Mouse (Mus musculus) limb, embryonic 13.5 days (tissue): ENCODE measurements around the gene Zfp382. TPM values are rescaled to one million over a fixed set of nuclear protein-coding genes. Genes with fewer than 3 reads are reported as not detected.
"Not testable (repeated sequence)": the region's sequence is repeated elsewhere in the genome, so short reads cannot be mapped to it uniquely, and the experiment has no call there.

Source experiments
- ATAC-seq: fragments of 200-750 bp; cut with Nextera tagmentation; 2 replicates; pipeline ENCODE4 v1.8.0; 2017; ENCODE audit warnings: low read depth, moderate number of reproducible peaks, moderate TSS enrichment; ENCODE audit not compliant: low FRiP score
- H3K27ac ChIP-seq: fragments of 300-500 bp; sonication (generic); 2 replicates; pipeline ENCODE4 v1.5.1; 2015; ENCODE audit warnings: inconsistent platforms, mild to moderate bottlenecking, moderate library complexity
- H3K27me3 ChIP-seq: fragments of 300-500 bp; sonication (generic); 2 replicates; pipeline ENCODE4 v1.6.1; 2015; ENCODE audit warnings: mild to moderate bottlenecking, inconsistent platforms
- H3K36me3 ChIP-seq: fragments of 300-500 bp; sonication (generic); 2 replicates; pipeline ENCODE4 v1.6.1; 2015; ENCODE audit warnings: inconsistent platforms, mild to moderate bottlenecking, moderate library complexity
- H3K4me1 ChIP-seq: fragments of 300-500 bp; sonication (generic); 2 replicates; pipeline ENCODE4 v1.6.1; 2015; ENCODE audit warnings: inconsistent platforms
- H3K4me2 ChIP-seq: fragments of 300-500 bp; sonication (generic); replicated peaks from 2 replicates; pipeline ENCODE4 v1.6.1; 2015; ENCODE audit warnings: inconsistent platforms, mild to moderate bottlenecking, moderate library complexity
- H3K4me3 ChIP-seq: fragments of 300-500 bp; sonication (generic); 2 replicates; pipeline ENCODE4 v1.5.1; 2015; ENCODE audit warnings: moderate library complexity, mild to moderate bottlenecking, inconsistent platforms
- H3K9ac ChIP-seq: fragments of 300-500 bp; sonication (generic); 2 replicates; pipeline ENCODE4 v1.6.1; 2015; ENCODE audit warnings: mild to moderate bottlenecking, inconsistent platforms
- H3K9me3 ChIP-seq: fragments of 300-500 bp; sonication (generic); 2 replicates; pipeline ENCODE4 v1.6.1; 2016; ENCODE audit warnings: inconsistent platforms
- WGBS: fragments of 180-500 bp; shearing (Covaris S2); methylation state at CpG from one replicate; pipeline ENCODE4 v1.1.7; 2015; 5-methylcytosine and 5-hydroxymethylcytosine counted together
- polyA plus RNA-seq: library from polyadenylated mRNA; unstranded; fragments of >200 nt; fragmentation: Nextera tagmentation; extraction: Ambion mirVana; gene quantifications from 2 replicates; pipeline ENCODE4 v1.2.1, GENCODE M21; 2015

Zfp382 gene
- polyA plus RNA-seq, 1 experiment from 2014 or later: 14.6 TPM

GRCm38 (mm10) chr7:30155507-30155906, 33.8 kb downstream of the Zfp382 start:
- Histone ChIP-seq H3K4me1 (no peaks in the 10 kb centered on the region), H3K4me2 (no peak overlapping the region), H3K36me3 (peaks cover 90% of the 10 kb centered on the region), H3K4me3 (no peak overlapping the region), H3K27ac (no peak overlapping the region), H3K27me3 (no peaks in the 10 kb centered on the region), H3K9me3 (peaks cover 82% of the 10 kb centered on the region), H3K9ac (no peak overlapping the region)
- ATAC-seq: no peak
- 96% methylated on average over 3 of the region's 3 CpGs for WGBS

GRCm38 (mm10) chr7:30163113-30163512, 41.4 kb downstream of the Zfp382 start:
- 98% methylated on average over 5 of the region's 5 CpGs for WGBS
- H3K9ac ChIP-seq: no peak overlapping the region
- no peak overlapping the region for H3K4me2 ChIP-seq
- no peak for ATAC-seq
- no peaks in the 10 kb centered on the region for H3K27me3 ChIP-seq
- H3K4me1 ChIP-seq: peaks cover 3% of the 10 kb centered on the region; the same call in 1 of the 2 replicates
- H3K4me3 ChIP-seq: no peak overlapping the region
- peaks cover 89% of the 10 kb centered on the region for H3K9me3 ChIP-seq
- peaks cover 96% of the 10 kb centered on the region for H3K36me3 ChIP-seq
- H3K27ac ChIP-seq: no peak overlapping the region

GRCm38 (mm10) chr7:30164745-30165144, 43.0 kb downstream of the Zfp382 start:
- no peak for ATAC-seq
- WGBS: 97% methylated on average over 2 of the region's 2 CpGs
- H3K4me3 ChIP-seq: no peak overlapping the region
- H3K4me2 ChIP-seq: no peak overlapping the region
- no peak overlapping the region for H3K9ac ChIP-seq
- peaks cover 73% of the 10 kb centered on the region for H3K9me3 ChIP-seq
- peaks cover 79% of the 10 kb centered on the region for H3K36me3 ChIP-seq
- H3K27ac ChIP-seq: no peak overlapping the region
- peaks cover 6% of the 10 kb centered on the region; the same call in 1 of the 2 replicates for H3K4me1 ChIP-seq
- no peaks in the 10 kb centered on the region for H3K27me3 ChIP-seq

- Histone ChIP-seq H3K4me1 (peaks cover 15% of the 10 kb centered on the region), H3K36me3 (peaks cover 45% of the 10 kb centered on the region), H3K4me3 (peak overlapping the region; percentile 71), H3K27me3 (no peaks in the 10 kb centered on the region), H3K9me3 (peaks cover 34% of the 10 kb centered on the region), H3K27ac (peak overlapping the region; percentile 91), H3K4me2 (peak overlapping the region; percentile 65), H3K9ac (peak overlapping the region; percentile 88)
- peak; percentile 39; the same call in 1 of the 2 replicates for ATAC-seq
- 1% methylated on average over 21 of the region's 21 CpGs for WGBS
These were observed 47.3 kb downstream of the Zfp382 start for GRCm38 (mm10) chr7:30168914-30169582.

- Histone ChIP-seq H3K4me1 (peaks cover 15% of the 10 kb centered on the region), H3K9me3 (peaks cover 28% of the 10 kb centered on the region), H3K9ac (peak within 1 kb of the TSS; percentile 88), H3K4me3 (peak within 1 kb of the TSS; percentile 71), H3K27me3 (no peaks in the 10 kb centered on the region), H3K27ac (peak within 1 kb of the TSS; percentile 91), H3K36me3 (peaks cover 40% of the 10 kb centered on the region), H3K4me2 (peak within 1 kb of the TSS; percentile 76)
- WGBS: 0% methylated on average over 36 of the region's 36 CpGs
- peak; percentile 98 for ATAC-seq
These were observed 48.0 kb downstream of the Zfp382 start, which contains the start of gene Zfp146 for GRCm38 (mm10) chr7:30169583-30170282. Gene Zfp146 (minus strand): TSS chr7:30169750.

GRCm38 (mm10) chr7:30170283-30170951, 48.7 kb downstream of the Zfp382 start:
- Histone ChIP-seq H3K27ac (peak overlapping the region; percentile 91; the same call in 1 of the 2 replicates), H3K4me2 (peak overlapping the region; percentile 76), H3K27me3 (no peaks in the 10 kb centered on the region), H3K4me1 (peaks cover 15% of the 10 kb centered on the region), H3K4me3 (peak overlapping the region; percentile 71), H3K9ac (peak overlapping the region; percentile 88), H3K9me3 (peaks cover 21% of the 10 kb centered on the region), H3K36me3 (peaks cover 33% of the 10 kb centered on the region)
- WGBS: 24% methylated on average over 11 of the region's 11 CpGs
- ATAC-seq: peak; percentile 9; the same call in 1 of the 2 replicates

- H3K36me3 ChIP-seq: peaks cover 39% of the 10 kb centered on the region
- H3K9ac ChIP-seq: no peak overlapping the region
- ATAC-seq: no peak
- no peak overlapping the region for H3K4me3 ChIP-seq
- WGBS: 82% methylated on average over 12 of the region's 12 CpGs
- no peaks in the 10 kb centered on the region for H3K9me3 ChIP-seq
- no peaks in the 10 kb centered on the region for H3K4me1 ChIP-seq
- no peaks in the 10 kb centered on the region for H3K27me3 ChIP-seq
- no peak overlapping the region for H3K4me2 ChIP-seq
- no peak overlapping the region for H3K27ac ChIP-seq
These were observed 54.7 kb downstream of the Zfp382 start for GRCm38 (mm10) chr7:30176474-30176873.

- ATAC-seq: no peak
- Histone ChIP-seq H3K9me3 (no peaks in the 10 kb centered on the region), H3K4me1 (no peaks in the 10 kb centered on the region), H3K36me3 (peaks cover 39% of the 10 kb centered on the region), H3K27me3 (no peaks in the 10 kb centered on the region), H3K4me2 (no peak overlapping the region), H3K9ac (no peak overlapping the region), H3K4me3 (no peak overlapping the region), H3K27ac (no peak overlapping the region)
- 79% methylated on average over 11 of the region's 11 CpGs for WGBS
These were observed 56.5 kb downstream of the Zfp382 start for GRCm38 (mm10) chr7:30178256-30178655.

GRCm38 (mm10) chr7:30181308-30181707, 59.6 kb downstream of the Zfp382 start:
- Histone ChIP-seq H3K27me3 (no peaks in the 10 kb centered on the region), H3K36me3 (peaks cover 36% of the 10 kb centered on the region), H3K27ac (no peak overlapping the region), H3K4me3 (no peak overlapping the region), H3K4me2 (no peak overlapping the region), H3K4me1 (peaks cover 9% of the 10 kb centered on the region), H3K9me3 (no peaks in the 10 kb centered on the region), H3K9ac (no peak overlapping the region)
- no peak for ATAC-seq
- WGBS: 3% methylated on average over 4 of the region's 4 CpGs

GRCm38 (mm10) chr7:30181929-30182328, 60.2 kb downstream of the Zfp382 start:
- H3K4me3 ChIP-seq, H3K9me3 ChIP-seq, H3K4me2 ChIP-seq, H3K27me3 ChIP-seq, ATAC-seq, H3K27ac ChIP-seq, H3K9ac ChIP-seq, H3K4me1 ChIP-seq: not testable (repeated sequence)
- 89% methylated on average over 10 of the region's 10 CpGs for WGBS
- peaks cover 36% of the 10 kb centered on the region for H3K36me3 ChIP-seq

- H3K4me2 ChIP-seq: not testable (repeated sequence)
These were observed 61.4 kb downstream of the Zfp382 start for GRCm38 (mm10) chr7:30183189-30183588.

GRCm38 (mm10) chr7:30183879-30184289, 62.1 kb downstream of the Zfp382 start, which contains the start of gene Cox7a1:
Gene Cox7a1 (plus strand): TSS chr7:30184144.
- no peak within 1 kb of the TSS for H3K27ac ChIP-seq
- 2% methylated on average over 11 of the region's 11 CpGs for WGBS
- peak within 1 kb of the TSS; percentile 46 for H3K4me2 ChIP-seq
- no peak within 1 kb of the TSS for H3K9ac ChIP-seq
- H3K4me1 ChIP-seq: peaks cover 9% of the 10 kb centered on the region
- H3K9me3 ChIP-seq: no peaks in the 10 kb centered on the region
- no peaks in the 10 kb centered on the region for H3K27me3 ChIP-seq
- H3K4me3 ChIP-seq: peak within 1 kb of the TSS; percentile 8; the same call in 1 of the 2 replicates
- peaks cover 39% of the 10 kb centered on the region for H3K36me3 ChIP-seq
- peak; percentile 45; the same call in 1 of the 2 replicates for ATAC-seq

More at GRCm38 (mm10) chr7:30183189-30183588, 61.4 kb downstream of the Zfp382 start:
- not testable (repeated sequence) for H3K4me1 ChIP-seq, H3K9me3 ChIP-seq, H3K9ac ChIP-seq, H3K27ac ChIP-seq, H3K27me3 ChIP-seq, ATAC-seq, H3K4me3 ChIP-seq
- H3K36me3 ChIP-seq: peaks cover 39% of the 10 kb centered on the region
- 77% methylated on average over 7 of the region's 7 CpGs for WGBS
